In the genomic region with DNA sequence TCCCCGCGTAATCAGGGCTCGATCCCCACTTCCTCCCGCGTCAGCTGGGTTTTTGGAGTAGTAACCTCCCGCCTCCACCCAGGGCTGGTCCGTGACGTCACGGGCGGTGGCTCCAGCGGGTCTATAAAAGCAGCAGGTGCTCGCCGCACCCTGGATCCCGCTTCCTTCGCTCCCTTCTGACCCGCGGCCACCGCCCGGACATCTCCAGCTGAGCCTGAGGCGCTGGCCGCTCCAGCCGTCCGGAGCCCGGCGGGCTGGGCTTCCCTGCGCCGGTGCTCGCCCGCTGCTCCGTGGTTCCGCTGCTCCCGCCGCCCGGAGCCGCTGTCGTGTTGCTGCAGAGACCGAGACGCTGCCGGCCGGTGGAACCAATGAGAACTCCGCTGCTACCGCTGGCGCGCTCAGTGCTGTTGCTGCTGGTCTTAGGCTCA, we compare ENCODE assay signal across 9 mouse cellular contexts. TPM values are rescaled to one million over a fixed set of nuclear protein-coding genes. Genes with fewer than 3 reads are reported as not detected.
DNase-seq lines count a peak whose midpoint lies in the region; ATAC-seq and TF ChIP-seq lines count a peak whose summit lies in the region.
"Had no signal": no experiment of that assay in that cellular context is flagged by ENCODE, and none has a peak within 500 bp of the region (broad histone marks: within the 10 kb centered on the region; RNA-seq: fewer than 3 reads in every experiment).

A gene (plus strand): TSS at position 154 of the 428 bp plus-strand sequence.

- H3K4me1 ChIP-seq in embryonic facial prominence, embryonic 13.5 days = peaks cover 13% of the 10 kb centered on the region
- H3K4me1 ChIP-seq in heart, embryonic 15.5 days (replicated peaks) = peaks cover 9% of the 10 kb centered on the region
- H3K4me1 ChIP-seq in kidney, postnatal 0 days (replicated peaks; ENCODE audit: insufficient read depth, low read length) = no peaks in the 10 kb centered on the region
- H3K4me1 ChIP-seq in liver, embryonic 12.5 days = no peaks in the 10 kb centered on the region

- ATAC-seq in embryonic facial prominence, embryonic 13.5 days (ENCODE audit: insufficient number of reproducible peaks, insufficient read depth, low FRiP score, low TSS enrichment, low read depth) = 0 out of 2 replicates have a peak, but pooled peaks have one; percentile 20
- peak; percentile 60 for ATAC-seq in heart, embryonic 15.5 days (replicated peaks; ENCODE audit: insufficient number of reproducible peaks, insufficient read depth, low FRiP score, low read depth)
- ATAC-seq in kidney, postnatal 0 days (replicated peaks; ENCODE audit: low FRiP score, low read depth) = peak; percentile 81
- no peak for ATAC-seq in liver, embryonic 12.5 days

- peaks cover 40% of the 10 kb centered on the region for H3K27me3 ChIP-seq in embryonic facial prominence, embryonic 13.5 days
- H3K27me3 ChIP-seq in heart, embryonic 15.5 days = peaks cover 24% of the 10 kb centered on the region
- H3K27me3 ChIP-seq in kidney, postnatal 0 days (ENCODE audit: insufficient read depth, low read length) = peaks cover 3% of the 10 kb centered on the region; the same call in 1 of the 2 replicates
- H3K27me3 ChIP-seq in liver, embryonic 12.5 days (replicated peaks) = peaks cover 38% of the 10 kb centered on the region
- H3K27me3 ChIP-seq in myocyte (ENCODE audit: control insufficient read depth, insufficient read depth, insufficient read length) = no peaks in the 10 kb centered on the region

- TF ChIP-seq POLR2A in myocyte (IDR thresholded peaks at IDR 0.05; ENCODE audit: insufficient read length, low read depth) = peak; percentile 77

- H3ac ChIP-seq in myocyte (ENCODE audit: control insufficient read depth, insufficient read length) = peak within 1 kb of the TSS; percentile 1

- under 1% methylated on average over 44 of the region's 44 CpGs for WGBS in embryonic facial prominence, embryonic 13.5 days
- WGBS in heart, embryonic 15.5 days = under 1% methylated on average over 44 of the region's 44 CpGs
- WGBS in kidney, postnatal 0 days = under 1% methylated on average over 44 of the region's 44 CpGs
- WGBS in liver, embryonic 12.5 days (ENCODE audit: insufficient replicate concordance) = under 1% methylated on average over 44 of the region's 44 CpGs

- no peak within 1 kb of the TSS for H3K27ac ChIP-seq in embryonic facial prominence, embryonic 13.5 days
- H3K27ac ChIP-seq in heart, embryonic 15.5 days = no peak within 1 kb of the TSS
- no peak within 1 kb of the TSS for H3K27ac ChIP-seq in kidney, postnatal 0 days
- no peak within 1 kb of the TSS for H3K27ac ChIP-seq in liver, embryonic 12.5 days

- H3K36me3 ChIP-seq in embryonic facial prominence, embryonic 13.5 days = no peaks in the 10 kb centered on the region
- no peaks in the 10 kb centered on the region for H3K36me3 ChIP-seq in heart, embryonic 15.5 days
- no peaks in the 10 kb centered on the region for H3K36me3 ChIP-seq in kidney, postnatal 0 days (ENCODE audit: insufficient read depth, low read length)
- no peaks in the 10 kb centered on the region for H3K36me3 ChIP-seq in liver, embryonic 12.5 days
- peaks cover 9% of the 10 kb centered on the region for H3K36me3 ChIP-seq in myocyte (ENCODE audit: control insufficient read depth, insufficient read depth)
- H3K36me3 ChIP-seq: G1E had no signal

- DNase-seq in heart, adult 18-20 months = peak; percentile 29 to 37
- DNase-seq in heart, postnatal 25 days (ENCODE audit: low spot score) = no peak
- DNase-seq in kidney, postnatal 0 days (ENCODE audit: low spot score) = peak; percentile 49
- DNase-seq in testis, postnatal 10 days (ENCODE audit: low spot score) = peak; percentile 58

- peaks cover 10% of the 10 kb centered on the region for H3K79me2 ChIP-seq in myocyte (ENCODE audit: control insufficient read depth, insufficient read depth)

- peak within 1 kb of the TSS; percentile 58 for H3K4me3 ChIP-seq in embryonic facial prominence, embryonic 13.5 days
- peak within 1 kb of the TSS; percentile 66 for H3K4me3 ChIP-seq in heart, embryonic 15.5 days
- H3K4me3 ChIP-seq in kidney, postnatal 0 days (replicated peaks; ENCODE audit: low read depth, low read length) = peak within 1 kb of the TSS; percentile 39
- peak within 1 kb of the TSS; percentile 48 for H3K4me3 ChIP-seq in liver, embryonic 12.5 days
- peak within 1 kb of the TSS; percentile 57 for H3K4me3 ChIP-seq in myocyte

- H3K9me3 ChIP-seq in embryonic facial prominence, embryonic 13.5 days = no peaks in the 10 kb centered on the region
- H3K9me3 ChIP-seq in heart, embryonic 15.5 days (replicated peaks) = no peaks in the 10 kb centered on the region
- H3K9me3 ChIP-seq in kidney, postnatal 0 days (replicated peaks; ENCODE audit: low read length) = no peaks in the 10 kb centered on the region
- H3K9me3 ChIP-seq in liver, embryonic 12.5 days (replicated peaks) = no peaks in the 10 kb centered on the region
- H3K9me3 ChIP-seq: G1E had no signal

- peak; percentile 38; the same call in 1 of the 2 replicates for TF ChIP-seq CTCF in kidney, postnatal 0 days (IDR thresholded peaks at IDR 0.05; ENCODE audit: low read depth)

- peak within 1 kb of the TSS; percentile 61; the same call in 1 of the 2 replicates for H3K9ac ChIP-seq in embryonic facial prominence, embryonic 13.5 days
- peak within 1 kb of the TSS; percentile 60 for H3K9ac ChIP-seq in heart, embryonic 15.5 days
- no peak within 1 kb of the TSS for H3K9ac ChIP-seq in kidney, postnatal 0 days (ENCODE audit: low read depth, low read length)
- 0 out of 2 replicates have a peak within 1 kb of the TSS, but pooled peaks have one; percentile 18 for H3K9ac ChIP-seq in liver, embryonic 12.5 days

- intact Hi-C loops in heart, postnatal 25 days (cut with DNase I) = no loop called here

- peak within 1 kb of the TSS; percentile 95 for H3K4me2 ChIP-seq in embryonic facial prominence, embryonic 13.5 days
- H3K4me2 ChIP-seq in heart, embryonic 15.5 days = peak within 1 kb of the TSS; percentile 93
- H3K4me2 ChIP-seq in kidney, postnatal 0 days (ENCODE audit: low read length) = peak within 1 kb of the TSS; percentile 80
- peak within 1 kb of the TSS; percentile 75 for H3K4me2 ChIP-seq in liver, embryonic 12.5 days
- H3K4me2 ChIP-seq in myocyte (ENCODE audit: low read depth) = peak within 1 kb of the TSS; percentile 92

TF ChIP-seq in myocyte, 11 proteins besides CTCF, POLR2A, EP300 and RAD21:
- TF ChIP-seq MYOD1 (IDR thresholded peaks at IDR 0.05; ENCODE audit: control insufficient read depth in 1 of 3, insufficient read length in 2 of 3, low read depth in 2 of 3) (peak in 2 of 3 experiments; percentile 41 to 61), POLR2AphosphoS2 (IDR thresholded peaks at IDR 0.05; ENCODE audit: insufficient read length, low read depth) (peak; percentile 69), E2F4 (IDR thresholded peaks at IDR 0.05; ENCODE audit: insufficient read depth) (no peak), MAX (IDR thresholded peaks at IDR 0.05; ENCODE audit: low read depth) (no peak), MYOG (IDR thresholded peaks at IDR 0.05; ENCODE audit: control insufficient read depth in 1 of 3, insufficient read depth in 1 of 3, insufficient read length in 2 of 3, low read depth in 2 of 3) (peak in 1 of 3 experiments; percentile 44)

RNA-seq across cellular contexts. Expression of the gene that starts here (rescaled TPM):
- not detected for total RNA-seq in heart, adult 18-20 months (2021)
- not detected for total RNA-seq in heart, postnatal 25 days (2021)
- polyA plus RNA-seq in embryonic facial prominence, embryonic 13.5 days (2015; fragmentation: Nextera tagmentation; extraction: Ambion mirVana) = 0.22 and 0.29 TPM in 2 replicates
- 0.37 and 0.52 TPM in 2 replicates for polyA plus RNA-seq in heart, embryonic 15.5 days (2015; fragmentation: Nextera tagmentation; extraction: Ambion mirVana)
- 0.14 and 0.34 TPM in 2 replicates for polyA plus RNA-seq in kidney, postnatal 0 days (2015; fragmentation: Nextera tagmentation; extraction: Ambion mirVana)
- polyA plus RNA-seq in liver, embryonic 12.5 days (2016; fragmentation: Nextera tagmentation; extraction: Ambion mirVana) = not detected in 2 replicates
- polyA plus RNA-seq in myocyte (2012; fragmentation: generic; extraction: Trizol) = 21.9 TPM
- total RNA-seq: G1E had no signal
- polyA plus RNA-seq: G1E had no signal

Comparison
In these comparisons a context has a peak if more than half of its experiments do, and no peak if none do; other contexts are left out.
1. RNA of the gene that starts here (polyA plus RNA-seq): 21.9 TPM in myocyte (single experiment); 0.37 to 0.52 TPM in heart, embryonic 15.5 days, 0.14 to 0.34 TPM in kidney, postnatal 0 days, 0.22 to 0.29 TPM in embryonic facial prominence, embryonic 13.5 days and not detected in liver, embryonic 12.5 days; every median in the first group is over 10 times any median in the second.
2. Peak in DNase-seq in heart, adult 18-20 months; RNA of the gene not detected or under 1 TPM.
3. Peak in ATAC-seq, H3K4me3 ChIP-seq, H3K9ac ChIP-seq and H3K4me2 ChIP-seq in embryonic facial prominence, embryonic 13.5 days; RNA of the gene not detected or under 1 TPM.
4. Peak in ATAC-seq, H3K4me3 ChIP-seq, H3K9ac ChIP-seq and H3K4me2 ChIP-seq in heart, embryonic 15.5 days; RNA of the gene not detected or under 1 TPM.
5. Peak in DNase-seq, ATAC-seq, H3K4me3 ChIP-seq and H3K4me2 ChIP-seq in kidney, postnatal 0 days; RNA of the gene not detected or under 1 TPM.
6. Peak in every context shown above with its lines, with median percentiles within 50 percentile points of each other: H3K4me2 ChIP-seq and H3K4me3 ChIP-seq.